Mouse (Mus musculus): ENCODE results near the gene Itprip. TPM values are rescaled to one million over a fixed set of nuclear protein-coding genes. Genes with fewer than 3 reads are reported as not detected.

The Itprip gene
- polyA plus RNA-seq, 1 experiment: 0.18 TPM

DNA sequence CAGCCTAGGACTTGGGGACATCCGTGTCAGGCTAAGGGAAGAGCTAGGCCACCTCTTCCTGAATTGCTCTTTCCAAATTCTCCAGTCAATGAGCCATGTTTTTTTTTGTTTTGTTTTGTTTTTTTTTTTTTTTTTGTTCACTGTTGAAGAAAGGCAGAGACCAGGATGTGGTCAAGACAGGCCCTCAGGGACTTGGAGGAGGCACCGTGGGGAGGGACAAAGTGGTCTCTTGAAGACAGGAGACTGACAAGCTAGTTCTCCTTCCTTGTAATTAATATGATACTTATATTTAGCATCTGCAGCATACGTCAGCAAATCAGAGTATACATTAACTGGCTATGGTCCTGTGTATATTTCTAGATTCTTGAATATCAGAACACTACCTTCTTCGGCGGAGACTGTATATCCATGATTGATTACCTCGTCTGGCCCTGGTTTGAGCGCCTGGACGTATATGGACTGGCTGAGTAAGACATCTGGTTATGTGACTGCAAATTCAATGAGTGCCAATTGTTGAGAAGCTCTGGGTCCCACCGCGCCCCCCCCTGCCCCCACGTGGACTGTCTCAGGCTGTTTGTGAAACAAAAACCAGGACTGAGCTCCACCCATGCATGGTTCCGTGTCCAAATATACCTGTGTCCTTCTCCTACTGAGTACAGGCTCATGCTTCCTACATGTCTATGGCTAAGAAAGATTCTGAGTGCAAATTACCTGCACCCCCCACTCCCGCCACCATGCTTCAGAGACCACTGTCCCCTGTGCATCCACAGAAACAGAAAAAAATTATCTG, 34.6 kb downstream of the Itprip start:
- TF ChIP-seq TAL1 (IDR thresholded peaks at IDR 0.05; ENCODE audit: low read length) (no peak), GATA1 (IDR thresholded peaks at IDR 0.05; ENCODE audit: low read length) (no peak)
- Histone ChIP-seq H3K4me3 (replicated peaks) (no peak overlapping the region), H3K9me3 (ENCODE audit: control insufficient read depth, low read length) (no peaks in the 10 kb centered on the region), H3K36me3 (ENCODE audit: control insufficient read depth) (no peaks in the 10 kb centered on the region), H3K27me3 (ENCODE audit: control insufficient read depth) (no peaks in the 10 kb centered on the region), H3K4me1 (ENCODE audit: control insufficient read depth) (no peaks in the 10 kb centered on the region)

DNA sequence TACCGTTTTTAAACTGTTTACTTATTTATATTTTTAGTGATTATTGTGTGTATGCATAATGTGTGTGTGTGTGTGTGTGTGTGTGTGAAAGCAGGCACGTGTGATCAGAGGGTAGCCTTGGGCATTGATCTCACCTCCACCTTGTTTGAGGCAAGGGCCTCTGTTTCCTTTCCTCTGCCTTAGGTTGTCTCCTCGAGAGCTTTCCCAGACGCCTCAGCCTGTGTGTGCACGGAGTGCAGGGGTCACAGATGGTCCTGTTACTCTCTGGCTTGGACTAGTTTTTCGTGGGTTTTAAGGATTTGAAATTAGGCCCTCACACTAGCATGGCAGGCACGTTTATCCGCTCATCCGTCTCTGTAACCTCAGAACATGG, 36.2 kb downstream of the Itprip start:
- Histone ChIP-seq H3K4me1 (ENCODE audit: control insufficient read depth) (no peaks in the 10 kb centered on the region), H3K36me3 (ENCODE audit: control insufficient read depth) (no peaks in the 10 kb centered on the region), H3K27me3 (ENCODE audit: control insufficient read depth) (no peaks in the 10 kb centered on the region), H3K4me3 (replicated peaks) (no peak overlapping the region), H3K9me3 (ENCODE audit: control insufficient read depth, low read length) (no peaks in the 10 kb centered on the region)
- no peak for TF ChIP-seq GATA1 (IDR thresholded peaks at IDR 0.05; ENCODE audit: low read length)
- TF ChIP-seq TAL1 (IDR thresholded peaks at IDR 0.05; ENCODE audit: low read length): no peak

DNA sequence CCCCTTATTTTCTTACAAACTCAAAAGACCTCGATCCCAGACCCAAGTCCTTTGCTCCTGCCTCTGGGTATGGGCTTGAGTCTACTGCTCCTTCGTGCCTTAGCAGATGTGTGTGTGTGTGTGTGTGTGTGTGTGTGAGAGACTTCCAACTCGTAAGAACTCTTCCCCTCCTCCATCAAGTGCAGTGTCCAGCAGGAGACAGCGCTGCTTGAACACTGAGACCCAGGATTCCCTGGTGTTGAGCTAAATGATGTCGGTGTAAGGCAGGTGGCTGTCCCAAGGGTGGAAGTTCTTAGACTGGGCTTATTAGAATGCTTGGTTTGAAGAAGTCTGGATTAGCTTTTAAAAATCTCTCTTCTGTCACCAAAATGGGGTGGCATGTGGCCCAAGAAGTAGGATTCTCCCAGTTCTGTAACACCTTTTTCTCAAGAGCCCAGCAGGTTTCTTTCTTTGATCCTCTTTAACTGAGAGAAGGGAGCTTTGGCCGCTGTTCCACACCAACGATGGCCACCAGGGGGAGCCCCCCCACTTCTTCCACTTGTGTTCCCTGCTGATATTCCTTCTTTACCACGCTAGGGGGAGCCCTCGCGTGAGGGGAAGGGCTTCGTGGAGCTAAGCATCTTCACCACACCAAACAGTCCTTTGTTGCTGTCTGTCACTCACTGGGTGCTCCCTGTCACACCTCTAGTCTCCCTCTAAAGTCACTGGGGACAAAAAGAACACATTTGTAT, 36.8 kb downstream of the Itprip start:
- Histone ChIP-seq H3K27me3 (ENCODE audit: control insufficient read depth) (no peaks in the 10 kb centered on the region), H3K4me3 (replicated peaks) (no peak overlapping the region), H3K4me1 (ENCODE audit: control insufficient read depth) (no peaks in the 10 kb centered on the region), H3K36me3 (ENCODE audit: control insufficient read depth) (no peaks in the 10 kb centered on the region), H3K9me3 (ENCODE audit: control insufficient read depth, low read length) (no peaks in the 10 kb centered on the region)
- TF ChIP-seq GATA1 (IDR thresholded peaks at IDR 0.05; ENCODE audit: low read length) (no peak), TAL1 (IDR thresholded peaks at IDR 0.05; ENCODE audit: low read length) (no peak)

DNA sequence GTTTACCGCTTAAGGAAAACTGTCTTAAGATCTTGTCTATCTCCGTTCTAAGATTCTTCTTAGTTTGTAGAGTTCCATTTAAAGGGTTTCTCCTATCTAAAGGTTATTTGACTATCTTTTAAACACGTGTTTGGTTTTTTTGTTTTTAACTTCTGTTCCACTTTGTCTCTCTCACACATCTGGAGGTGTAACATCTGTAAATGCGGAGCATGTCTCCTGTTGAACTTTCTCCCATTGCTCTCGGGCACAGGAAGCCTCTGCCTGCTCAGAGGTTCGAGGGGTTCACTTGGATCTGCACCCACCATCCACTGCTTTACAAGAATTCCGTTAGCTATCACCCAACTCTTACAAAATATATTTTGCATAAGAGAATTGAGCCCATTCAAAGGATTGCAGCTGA, 37.6 kb downstream of the Itprip start:
- H3K4me1 ChIP-seq (ENCODE audit: control insufficient read depth): no peaks in the 10 kb centered on the region
- TF ChIP-seq TAL1 (IDR thresholded peaks at IDR 0.05; ENCODE audit: low read length) (no peak), GATA1 (IDR thresholded peaks at IDR 0.05; ENCODE audit: low read length) (no peak)
- no peaks in the 10 kb centered on the region for H3K36me3 ChIP-seq (ENCODE audit: control insufficient read depth)
- peaks cover under 1% of the 10 kb centered on the region; the same call in 1 of the 2 replicates for H3K27me3 ChIP-seq (ENCODE audit: control insufficient read depth)
- H3K9me3 ChIP-seq (ENCODE audit: control insufficient read depth, low read length): no peaks in the 10 kb centered on the region
- no peak overlapping the region for H3K4me3 ChIP-seq (replicated peaks)

DNA sequence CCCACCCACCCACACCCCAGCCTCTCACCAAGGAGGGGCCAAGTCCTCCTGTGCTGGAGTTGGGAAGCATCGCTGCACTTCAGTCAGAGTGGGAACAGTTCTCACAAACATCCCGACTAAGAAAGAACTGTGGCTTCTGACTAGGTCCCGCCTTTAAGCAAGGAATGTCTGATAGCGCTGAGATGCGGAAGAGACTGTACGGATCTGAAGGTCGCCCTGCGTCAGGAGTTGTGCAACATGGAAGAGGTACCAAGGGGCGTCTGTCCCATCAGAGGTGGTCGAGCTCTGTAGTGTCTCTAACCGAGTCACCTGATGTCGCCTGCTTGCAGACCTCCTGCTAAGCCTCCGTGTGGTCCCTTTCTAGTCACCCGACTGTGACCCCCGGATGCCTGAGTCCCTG, 42.8 kb downstream of the Itprip start:
- Histone ChIP-seq H3K9me3 (ENCODE audit: control insufficient read depth, low read length) (no peaks in the 10 kb centered on the region), H3K4me3 (replicated peaks) (no peak overlapping the region), H3K36me3 (ENCODE audit: control insufficient read depth) (no peaks in the 10 kb centered on the region), H3K4me1 (ENCODE audit: control insufficient read depth) (no peaks in the 10 kb centered on the region), H3K27me3 (ENCODE audit: control insufficient read depth) (peaks cover 12% of the 10 kb centered on the region)
- TF ChIP-seq TAL1 (IDR thresholded peaks at IDR 0.05; ENCODE audit: low read length) (no peak), GATA1 (IDR thresholded peaks at IDR 0.05; ENCODE audit: low read length) (no peak)

DNA sequence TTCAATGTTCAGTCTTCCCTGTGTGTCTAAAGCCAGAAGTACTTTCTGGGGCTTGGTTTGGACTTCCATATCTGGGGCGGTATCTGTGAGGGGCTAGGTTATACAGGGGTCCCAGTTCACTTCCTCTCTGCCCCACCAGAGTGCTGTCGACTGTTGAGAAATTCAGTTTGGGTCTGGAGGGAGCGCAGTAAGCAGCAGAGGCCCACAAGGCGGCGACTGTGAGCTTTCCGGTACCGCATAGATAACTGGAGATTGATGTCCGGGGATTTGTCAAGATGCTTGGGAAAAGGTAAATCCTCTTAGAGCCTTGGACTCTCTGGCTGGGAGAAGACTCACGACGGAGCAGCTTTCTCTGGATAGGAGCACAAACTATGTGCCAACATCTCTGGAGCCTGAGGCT, 47.6 kb downstream of the Itprip start:
- Histone ChIP-seq H3K4me3 (replicated peaks) (no peak overlapping the region), H3K9me3 (ENCODE audit: control insufficient read depth, low read length) (no peaks in the 10 kb centered on the region), H3K4me1 (ENCODE audit: control insufficient read depth) (no peaks in the 10 kb centered on the region), H3K36me3 (ENCODE audit: control insufficient read depth) (no peaks in the 10 kb centered on the region), H3K27me3 (ENCODE audit: control insufficient read depth) (peaks cover 20% of the 10 kb centered on the region)
- TF ChIP-seq GATA1 (IDR thresholded peaks at IDR 0.05; ENCODE audit: low read length) (no peak), TAL1 (IDR thresholded peaks at IDR 0.05; ENCODE audit: low read length) (no peak)

DNA sequence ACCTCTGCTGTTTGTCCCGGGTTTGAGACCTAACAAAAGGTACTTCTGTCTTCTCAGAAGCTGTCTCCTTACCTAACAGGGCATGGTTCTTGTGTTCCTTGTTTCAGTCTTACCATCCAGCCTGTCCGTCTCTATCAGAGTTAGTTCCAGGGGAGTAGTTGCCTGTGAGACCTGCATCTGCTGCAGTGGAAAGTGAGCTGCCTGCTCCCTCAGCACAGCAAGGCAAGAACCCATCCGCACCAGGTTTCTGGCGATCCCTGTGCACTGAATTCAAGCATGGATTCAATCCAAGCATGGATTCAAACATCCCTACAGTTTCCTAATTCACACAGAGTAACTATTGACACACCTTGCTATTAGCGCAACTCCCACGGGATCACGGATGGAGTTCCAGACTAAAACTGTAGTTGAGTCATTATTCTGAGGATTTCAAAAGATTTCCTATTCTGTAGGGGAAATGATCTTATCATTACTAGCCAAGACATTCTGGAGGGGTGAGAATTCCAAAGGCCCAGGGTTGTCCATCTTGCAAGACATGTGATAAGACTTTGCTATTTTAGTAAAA, 48.9 kb downstream of the Itprip start:
- H3K27me3 ChIP-seq (ENCODE audit: control insufficient read depth): peaks cover 15% of the 10 kb centered on the region
- H3K4me1 ChIP-seq (ENCODE audit: control insufficient read depth): peaks cover 8% of the 10 kb centered on the region
- H3K36me3 ChIP-seq (ENCODE audit: control insufficient read depth): no peaks in the 10 kb centered on the region
- no peaks in the 10 kb centered on the region for H3K9me3 ChIP-seq (ENCODE audit: control insufficient read depth, low read length)
- TF ChIP-seq GATA1 (IDR thresholded peaks at IDR 0.05; ENCODE audit: low read length) (no peak), TAL1 (IDR thresholded peaks at IDR 0.05; ENCODE audit: low read length) (no peak)
- H3K4me3 ChIP-seq (replicated peaks): no peak overlapping the region

DNA sequence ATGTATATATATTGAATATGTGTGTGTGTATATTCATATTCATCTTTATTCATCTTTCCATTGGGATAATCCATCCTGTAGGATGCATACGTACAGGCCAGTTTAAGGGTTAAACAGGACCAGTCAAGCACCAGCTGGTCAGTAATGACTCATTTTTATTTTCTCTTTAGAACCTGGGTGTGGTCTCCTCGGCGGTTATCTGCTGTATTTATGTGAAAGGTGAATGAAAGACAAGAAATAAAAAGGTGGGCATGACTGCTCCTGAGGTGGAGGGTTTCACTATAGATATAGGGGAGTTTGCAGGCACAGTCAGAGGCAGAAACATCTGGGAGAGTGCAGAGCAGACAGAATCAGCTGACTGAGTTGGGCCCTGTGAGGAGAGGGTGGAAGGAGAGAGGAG, 49.6 kb downstream of the Itprip start:
- TF ChIP-seq GATA1 (IDR thresholded peaks at IDR 0.05; ENCODE audit: low read length): no peak
- no peak for TF ChIP-seq TAL1 (IDR thresholded peaks at IDR 0.05; ENCODE audit: low read length)
- H3K4me3 ChIP-seq (replicated peaks): no peak overlapping the region
- H3K9me3 ChIP-seq (ENCODE audit: control insufficient read depth, low read length): no peaks in the 10 kb centered on the region
- H3K27me3 ChIP-seq (ENCODE audit: control insufficient read depth): peaks cover 15% of the 10 kb centered on the region
- peaks cover 15% of the 10 kb centered on the region for H3K4me1 ChIP-seq (ENCODE audit: control insufficient read depth)
- no peaks in the 10 kb centered on the region for H3K36me3 ChIP-seq (ENCODE audit: control insufficient read depth)

DNA sequence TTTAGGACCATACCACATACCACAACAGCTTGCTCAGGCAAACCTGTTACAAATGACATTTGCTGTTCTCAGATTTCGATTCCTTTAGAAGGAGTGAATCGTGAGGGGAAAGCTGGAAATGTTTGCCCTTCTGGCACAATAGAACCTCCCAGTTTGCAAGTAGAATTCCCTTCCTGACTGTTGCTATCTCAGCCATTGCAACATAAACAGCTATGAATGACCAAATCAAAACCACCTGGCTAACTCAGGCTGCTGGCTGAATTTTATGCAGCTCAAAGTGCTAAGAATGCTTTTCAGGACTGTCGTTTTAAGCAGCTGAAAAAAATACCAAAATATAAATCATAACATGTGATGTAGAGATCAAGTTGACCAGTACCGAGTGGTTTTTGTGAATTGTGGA, 50.1 kb downstream of the Itprip start:
- Histone ChIP-seq H3K4me3 (replicated peaks) (no peak overlapping the region), H3K36me3 (ENCODE audit: control insufficient read depth) (0 out of 2 replicates have a peak, but pooled peaks cover 2% of the 10 kb centered on the region), H3K9me3 (ENCODE audit: control insufficient read depth, low read length) (no peaks in the 10 kb centered on the region), H3K27me3 (ENCODE audit: control insufficient read depth) (peaks cover 13% of the 10 kb centered on the region), H3K4me1 (ENCODE audit: control insufficient read depth) (peaks cover 15% of the 10 kb centered on the region)
- TF ChIP-seq TAL1 (IDR thresholded peaks at IDR 0.05; ENCODE audit: low read length) (no peak), GATA1 (IDR thresholded peaks at IDR 0.05; ENCODE audit: low read length) (no peak)
